Mouse (Mus musculus) lung, embryonic 14.5 days (tissue): ENCODE data around the gene Arhgap44. TPM values are rescaled to one million over a fixed set of nuclear protein-coding genes. Genes with fewer than 3 reads are reported as not detected.
A peak's percentile ranks its signal among the peaks of the same experiment; 100 is the strongest.

Source experiments
- ATAC-seq: fragments of 200-750 bp; cut with Nextera tagmentation; 2 replicates; pipeline ENCODE4 v1.8.0; 2017; ENCODE audit warnings: mild to moderate bottlenecking, moderate TSS enrichment, moderate library complexity; ENCODE audit not compliant: insufficient read depth
- DNase-seq: peaks from one replicate; pipeline ENCODE4 v3.0.0-alpha.2; 2015
- H3K27ac ChIP-seq: fragments of 300-500 bp; sonication (generic); 2 replicates; pipeline ENCODE4 v1.5.1; 2014; ENCODE audit warnings: low read depth, mild to moderate bottlenecking, moderate library complexity
- H3K27me3 ChIP-seq: fragments of 300-500 bp; sonication (generic); 2 replicates; pipeline ENCODE4 v1.6.1; 2014; ENCODE audit warnings: low read length, control low read depth; ENCODE audit not compliant: insufficient read depth
- H3K36me3 ChIP-seq: fragments of 300-500 bp; sonication (generic); 2 replicates; pipeline ENCODE4 v1.6.1; 2014; ENCODE audit warnings: control low read depth; ENCODE audit not compliant: insufficient read depth
- H3K4me1 ChIP-seq: fragments of 300-500 bp; sonication (generic); 2 replicates; pipeline ENCODE4 v1.6.1; 2014; ENCODE audit warnings: antibody characterized with exemption, control low read depth; ENCODE audit not compliant: insufficient read depth
- H3K4me2 ChIP-seq: fragments of 300-500 bp; sonication (generic); 2 replicates; pipeline ENCODE4 v1.6.1; 2014; ENCODE audit warnings: mild to moderate bottlenecking
- H3K4me3 ChIP-seq: fragments of 300-500 bp; sonication (generic); 2 replicates; pipeline ENCODE4 v1.5.1; 2014; ENCODE audit warnings: low read depth, low read length
- H3K9ac ChIP-seq: fragments of 300-500 bp; sonication (generic); 2 replicates; pipeline ENCODE4 v1.6.1; 2014
- H3K9me3 ChIP-seq: fragments of 300-500 bp; sonication (generic); 2 replicates; pipeline ENCODE4 v1.6.1; 2016; ENCODE audit warnings: low read depth, low read length, control low read depth
- CTCF ChIP-seq: IDR thresholded peaks from 2 replicates; pipeline ENCODE4 v1.5.1; 2016; ENCODE audit warnings: antibody characterized with exemption, low read depth
- WGBS: fragments of 180-500 bp; shearing (Covaris S2); extraction: QIAGEN DNeasy Blood & Tissue Kit; methylation state at CpG from one replicate; pipeline ENCODE4 v1.1.7; 2014; 5-methylcytosine and 5-hydroxymethylcytosine counted together
- polyA plus RNA-seq: library from polyadenylated mRNA; unstranded; fragments of >200 nt; fragmentation: Nextera tagmentation; extraction: Ambion mirVana; gene quantifications from 2 replicates; pipeline ENCODE4 v1.2.1, GENCODE M21; 2014

Arhgap44 gene
- polyA plus RNA-seq, 1 experiment from 2014 or later = 11.5 TPM

- DNase-seq (no peak), ATAC-seq (no peak)
- H3K27me3 ChIP-seq = no peaks in the 10 kb centered on the region
- H3K9ac ChIP-seq = no peak overlapping the region
- no peak overlapping the region for H3K4me3 ChIP-seq
- H3K27ac ChIP-seq = no peak overlapping the region
- no peaks in the 10 kb centered on the region for H3K36me3 ChIP-seq
- 67% methylated on average over 4 of the region's 4 CpGs for WGBS
- no peak for TF ChIP-seq CTCF
- H3K4me1 ChIP-seq = no peaks in the 10 kb centered on the region
- H3K9me3 ChIP-seq = no peaks in the 10 kb centered on the region
- H3K4me2 ChIP-seq = no peak overlapping the region
Observed at GRCm38 (mm10) chr11:65142838-65143417, 19.8 kb downstream of the Arhgap44 start.

GRCm38 (mm10) chr11:65139030-65139429, 23.7 kb downstream of the Arhgap44 start:
- Histone ChIP-seq H3K4me2 (no peak overlapping the region), H3K36me3 (no peaks in the 10 kb centered on the region), H3K9me3 (no peaks in the 10 kb centered on the region), H3K27me3 (no peaks in the 10 kb centered on the region), H3K4me3 (no peak overlapping the region), H3K4me1 (no peaks in the 10 kb centered on the region), H3K9ac (no peak overlapping the region), H3K27ac (no peak overlapping the region)
- DNase-seq (no peak), ATAC-seq (no peak)
- WGBS = 87% methylated on average over 3 of the region's 3 CpGs
- TF ChIP-seq CTCF = no peak

DNA sequence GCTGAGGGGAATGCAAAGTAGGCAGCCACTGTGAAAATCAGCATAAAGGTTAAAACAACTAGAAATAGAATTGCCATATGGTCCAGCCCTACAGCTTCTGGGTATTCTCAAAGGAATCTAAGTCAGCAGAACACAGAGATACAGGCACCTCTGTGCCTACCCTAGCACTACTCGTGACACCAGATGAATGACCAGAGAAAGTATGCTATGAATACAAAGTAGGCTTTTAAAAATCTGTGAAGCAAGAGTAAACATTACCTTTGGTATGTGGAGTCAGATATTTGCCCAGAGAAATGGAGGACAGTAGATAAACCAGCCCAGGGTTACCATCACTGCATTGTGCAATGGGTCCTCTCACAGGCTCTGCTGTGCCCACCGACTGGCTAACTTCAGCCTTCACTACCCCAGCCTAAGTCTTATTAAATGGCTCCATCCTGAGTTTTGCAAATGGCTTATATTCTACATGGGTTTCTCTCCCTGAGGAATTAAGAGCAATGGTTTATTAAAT, 25.6 kb downstream of the Arhgap44 start:
- DNase-seq (no peak), ATAC-seq (no peak)
- no peak overlapping the region for H3K4me3 ChIP-seq
- H3K9me3 ChIP-seq = no peaks in the 10 kb centered on the region
- H3K27ac ChIP-seq = no peak overlapping the region
- H3K4me1 ChIP-seq = no peaks in the 10 kb centered on the region
- 64% methylated on average over 2 of the region's 2 CpGs for WGBS
- H3K36me3 ChIP-seq = no peaks in the 10 kb centered on the region
- H3K4me2 ChIP-seq = no peak overlapping the region
- no peak overlapping the region for H3K9ac ChIP-seq
- no peaks in the 10 kb centered on the region for H3K27me3 ChIP-seq
- no peak for TF ChIP-seq CTCF

DNA sequence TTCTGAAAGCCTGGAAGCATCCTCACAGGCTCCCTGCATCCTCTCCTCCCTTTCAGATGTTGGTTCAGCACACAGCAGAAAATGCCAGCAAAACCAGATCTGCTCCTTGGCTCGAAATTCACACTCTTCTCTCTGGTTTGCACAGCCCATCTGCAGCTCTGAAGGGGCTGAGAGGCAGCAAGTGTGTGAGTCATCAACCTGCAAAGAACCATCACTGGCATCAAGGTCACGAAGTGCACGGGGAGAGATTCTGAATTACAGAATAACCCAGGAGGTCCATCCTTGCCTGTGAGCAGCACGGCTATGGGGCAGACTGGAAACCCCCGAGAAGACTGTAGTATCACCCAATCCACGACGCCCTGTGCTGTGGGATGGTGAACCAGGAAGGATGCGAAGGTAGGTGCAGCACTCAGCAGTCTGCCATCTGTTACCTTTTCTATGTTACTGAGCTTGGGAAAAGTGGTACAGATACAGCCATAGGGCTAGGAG, 27.5 kb downstream of the Arhgap44 start:
- Histone ChIP-seq H3K27me3 (no peaks in the 10 kb centered on the region), H3K4me1 (no peaks in the 10 kb centered on the region), H3K9me3 (no peaks in the 10 kb centered on the region), H3K4me2 (no peak overlapping the region), H3K9ac (no peak overlapping the region), H3K4me3 (no peak overlapping the region), H3K27ac (no peak overlapping the region), H3K36me3 (no peaks in the 10 kb centered on the region)
- no peak for TF ChIP-seq CTCF
- 82% methylated on average over 8 of the region's 8 CpGs for WGBS
- ATAC-seq = no peak
- DNase-seq = no peak

GRCm38 (mm10) chr11:65133661-65134060, 29.1 kb downstream of the Arhgap44 start:
- Histone ChIP-seq H3K9ac (no peak overlapping the region), H3K4me3 (no peak overlapping the region), H3K27me3 (no peaks in the 10 kb centered on the region), H3K27ac (no peak overlapping the region), H3K36me3 (no peaks in the 10 kb centered on the region), H3K4me2 (no peak overlapping the region), H3K9me3 (no peaks in the 10 kb centered on the region), H3K4me1 (no peaks in the 10 kb centered on the region)
- no peak for ATAC-seq
- DNase-seq = no peak
- no peak for TF ChIP-seq CTCF
- 93% methylated on average over 4 of the region's 4 CpGs for WGBS

GRCm38 (mm10) chr11:65129110-65129509, 33.7 kb downstream of the Arhgap44 start:
- peak; percentile 13 for DNase-seq
- WGBS = 81% methylated on average over 4 of the region's 4 CpGs
- H3K27ac ChIP-seq = no peak overlapping the region

DNA sequence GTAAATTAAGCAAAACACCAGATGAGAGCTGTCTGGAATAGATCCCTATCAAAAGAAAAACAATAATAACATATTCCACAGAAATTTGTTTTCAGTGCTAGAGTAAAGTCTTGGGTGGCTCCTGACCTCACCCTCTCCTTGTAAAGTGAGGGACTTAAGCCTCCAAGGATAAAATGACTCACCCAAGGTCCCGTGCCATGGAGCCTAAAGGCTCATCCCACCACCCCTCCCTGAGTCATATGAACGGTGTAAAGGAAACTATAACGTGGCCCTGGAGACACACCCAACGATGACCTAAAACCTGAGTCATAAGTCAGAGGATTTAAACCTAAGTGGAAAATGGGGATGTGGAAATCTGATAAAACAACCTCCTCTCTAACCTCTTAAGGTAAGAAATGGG, 34.1 kb downstream of the Arhgap44 start:
- 78% methylated on average over 4 of the region's 4 CpGs for WGBS
- H3K9me3 ChIP-seq = no peaks in the 10 kb centered on the region
- no peak overlapping the region for H3K9ac ChIP-seq
- DNase-seq (no peak), ATAC-seq (no peak)
- H3K27me3 ChIP-seq = no peaks in the 10 kb centered on the region
- no peak for TF ChIP-seq CTCF
- H3K36me3 ChIP-seq = no peaks in the 10 kb centered on the region
- H3K27ac ChIP-seq = no peak overlapping the region
- H3K4me2 ChIP-seq = no peak overlapping the region
- H3K4me3 ChIP-seq = no peak overlapping the region
- H3K4me1 ChIP-seq = no peaks in the 10 kb centered on the region

More at GRCm38 (mm10) chr11:65129110-65129509, 33.7 kb downstream of the Arhgap44 start:
- H3K4me3 ChIP-seq = no peak overlapping the region
- no peaks in the 10 kb centered on the region for H3K4me1 ChIP-seq
- no peak overlapping the region for H3K4me2 ChIP-seq
- H3K9ac ChIP-seq = no peak overlapping the region
- no peaks in the 10 kb centered on the region for H3K36me3 ChIP-seq
- no peak for ATAC-seq
- TF ChIP-seq CTCF = peak; percentile 51
- no peaks in the 10 kb centered on the region for H3K9me3 ChIP-seq
- H3K27me3 ChIP-seq = no peaks in the 10 kb centered on the region

DNA sequence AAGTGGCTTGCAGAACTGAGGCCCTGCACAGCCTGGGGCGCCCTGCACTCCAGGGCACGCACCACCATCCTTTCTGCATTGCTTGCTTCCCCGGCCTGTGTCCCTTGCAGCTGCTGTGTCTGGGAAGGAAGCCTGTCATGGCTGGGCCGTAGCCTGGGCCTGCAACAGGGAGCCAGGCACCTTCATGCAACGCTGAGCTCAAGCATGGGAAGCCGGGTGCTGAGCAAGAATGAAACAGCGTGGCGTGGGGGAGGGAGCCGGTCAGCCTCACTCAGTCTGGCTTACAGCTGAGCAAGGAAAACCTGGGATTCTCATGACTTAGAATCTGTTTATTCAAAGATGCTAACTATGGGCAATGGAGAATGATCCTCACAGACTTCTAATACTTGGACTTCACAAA, 36.2 kb downstream of the Arhgap44 start:
- 64% methylated on average over 9 of the region's 9 CpGs for WGBS
- no peak for TF ChIP-seq CTCF
- DNase-seq (no peak), ATAC-seq (no peak)
- H3K4me3 ChIP-seq = no peak overlapping the region
- no peaks in the 10 kb centered on the region for H3K36me3 ChIP-seq
- no peak overlapping the region for H3K4me2 ChIP-seq
- H3K27me3 ChIP-seq = no peaks in the 10 kb centered on the region
- H3K9ac ChIP-seq = no peak overlapping the region
- H3K4me1 ChIP-seq = no peaks in the 10 kb centered on the region
- no peak overlapping the region for H3K27ac ChIP-seq
- no peaks in the 10 kb centered on the region for H3K9me3 ChIP-seq
